Mouse (Mus musculus): Measurements from ENCODE around the gene Cisd1.
A peak's percentile ranks its signal among the peaks of the same experiment; 100 is the strongest.

Cisd1 gene

GRCm38 (mm10) chr10:71348637-71349280, 4.0 kb upstream of the Cisd1 start:
- DNase-seq (ENCODE audit: low spot score) = no peak

DNA sequence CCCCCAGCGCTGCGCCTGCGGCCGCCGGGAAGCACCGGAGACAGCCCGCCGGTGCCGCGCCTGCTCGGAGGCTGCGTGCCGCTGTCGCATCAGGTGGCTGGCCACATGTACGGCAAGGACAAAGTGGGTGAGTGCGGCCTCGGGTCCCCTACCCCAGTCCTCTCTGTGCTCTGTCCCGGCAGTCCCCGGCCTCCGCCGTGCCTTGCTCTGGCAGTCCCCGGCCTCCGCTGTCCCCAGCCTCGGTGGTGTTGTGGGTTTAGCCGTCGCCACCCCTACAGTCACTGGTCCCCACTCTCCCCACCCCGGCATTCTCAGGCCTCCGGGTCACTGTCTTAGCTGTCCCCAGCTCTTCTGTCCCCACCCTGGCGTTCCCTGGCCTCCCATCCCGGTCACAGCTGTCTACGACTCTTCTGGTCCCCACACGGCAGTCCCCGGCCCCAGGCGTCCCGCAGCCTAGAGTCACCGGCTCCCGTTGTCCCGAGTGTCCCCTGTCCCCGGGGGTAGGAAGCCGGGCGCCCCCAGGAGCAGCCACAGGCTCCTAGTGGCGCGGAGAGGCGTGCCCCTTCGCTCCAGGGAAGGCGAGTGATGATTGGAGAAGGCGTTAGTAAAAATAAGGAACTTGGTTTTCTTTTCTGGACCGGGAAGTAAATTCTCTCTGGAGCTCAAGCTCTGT, 3.3 kb upstream of the Cisd1 start:
- peak; percentile 46 for DNase-seq (ENCODE audit: low spot score)

- DNase-seq (ENCODE audit: low spot score) = peak; percentile 99
Measured at GRCm38 (mm10) chr10:71347509-71347949, 2.8 kb upstream of the Cisd1 start, which contains the start of gene Ipmk. TSS of gene Ipmk (plus strand) at chr10:71347763.

GRCm38 (mm10) chr10:71346722-71347508, 2.2 kb upstream of the Cisd1 start:
- no peak for DNase-seq (ENCODE audit: low spot score)

GRCm38 (mm10) chr10:71346106-71346505, 1.4 kb upstream of the Cisd1 start:
- no peak for DNase-seq (ENCODE audit: low spot score)

- no peak for DNase-seq (ENCODE audit: low spot score)
Measured at GRCm38 (mm10) chr10:71343567-71344265, 1.0 kb downstream of the Cisd1 start.

DNA sequence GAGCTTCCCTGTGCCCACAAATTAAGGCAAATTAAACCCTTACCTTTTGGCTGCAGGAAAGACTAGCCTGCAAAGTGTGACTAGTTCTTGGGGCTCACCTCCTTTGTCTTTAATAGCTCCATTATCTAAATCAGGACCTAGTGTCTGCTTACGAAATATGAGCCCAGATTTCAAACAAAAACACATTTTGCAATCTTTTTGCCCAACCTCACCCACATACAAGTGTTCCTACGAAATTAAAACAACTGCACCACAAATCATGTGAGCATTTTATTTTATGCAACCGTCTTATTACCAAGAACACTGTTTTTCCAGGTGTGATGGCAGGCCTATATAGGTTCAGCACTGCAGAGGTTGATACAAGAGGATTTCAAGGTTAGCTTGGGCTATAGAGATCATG, 1.6 kb downstream of the Cisd1 start:
- DNase-seq (ENCODE audit: low spot score) = no peak

DNA sequence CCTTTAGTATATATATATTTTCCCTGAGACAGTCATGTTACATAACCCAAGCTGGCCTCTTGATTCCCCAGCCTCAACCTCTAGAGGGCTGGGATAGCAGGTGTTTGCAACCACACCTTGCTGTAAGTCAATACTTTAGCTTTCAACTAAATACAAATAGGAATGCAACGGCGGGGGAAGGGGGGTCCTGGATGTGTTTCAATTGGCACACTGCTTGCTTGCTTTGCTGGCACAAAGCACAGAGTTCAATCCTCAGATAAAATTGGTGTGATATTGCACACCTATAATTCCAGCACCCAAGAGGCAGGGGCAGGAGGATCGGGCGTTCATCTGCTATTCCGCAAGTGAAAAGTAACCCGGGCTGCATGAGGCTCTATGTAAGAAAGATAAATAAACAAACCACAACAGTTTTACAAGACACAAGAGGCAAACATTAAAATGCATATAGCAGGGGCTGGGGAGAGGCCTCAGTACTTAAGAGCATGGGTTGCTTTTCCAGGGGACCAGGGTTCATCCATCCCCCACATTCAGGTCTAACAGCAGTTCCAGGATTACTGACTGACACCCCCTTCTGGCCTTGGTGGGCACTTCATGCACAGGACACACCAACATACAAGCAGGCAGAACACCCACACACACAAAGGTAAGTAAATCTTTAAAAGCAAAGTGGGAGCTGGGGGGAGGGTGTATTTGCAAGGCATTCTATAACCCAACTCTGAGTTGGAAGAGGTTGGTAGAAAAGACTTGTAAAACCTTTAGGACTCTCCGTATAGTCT, 2.5 kb downstream of the Cisd1 start:
- DNase-seq (ENCODE audit: low spot score) = no peak

GRCm38 (mm10) chr10:71341290-71341689, 3.5 kb downstream of the Cisd1 start:
- DNase-seq (ENCODE audit: low spot score) = no peak

GRCm38 (mm10) chr10:71340195-71340594, 4.6 kb downstream of the Cisd1 start:
- DNase-seq (ENCODE audit: low spot score) = no peak

DNA sequence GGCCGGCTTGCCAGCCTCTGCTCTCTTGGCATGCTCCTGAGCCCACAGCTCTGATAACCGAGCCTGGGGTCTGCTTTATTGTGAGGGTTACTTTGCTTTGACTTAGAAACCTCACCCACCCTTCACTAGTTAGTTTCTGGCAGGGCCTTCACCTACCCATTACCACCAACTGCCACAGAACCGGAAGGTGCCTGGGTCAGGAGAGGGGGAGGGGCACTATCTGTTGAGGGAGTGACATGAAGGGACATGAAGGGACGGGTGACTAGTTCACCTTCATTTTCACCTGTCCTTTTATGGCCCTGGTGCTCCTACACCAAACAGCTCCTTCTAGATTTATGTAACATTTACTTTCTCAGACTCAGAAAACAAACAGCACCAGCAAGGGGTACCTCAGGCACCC, 5.3 kb downstream of the Cisd1 start:
- DNase-seq (ENCODE audit: low spot score) = no peak

- no peak for DNase-seq (ENCODE audit: low spot score)
Measured at GRCm38 (mm10) chr10:71338156-71338905, 6.4 kb downstream of the Cisd1 start.

GRCm38 (mm10) chr10:71337733-71338132, 7.0 kb downstream of the Cisd1 start:
- no peak for DNase-seq (ENCODE audit: low spot score)

DNA sequence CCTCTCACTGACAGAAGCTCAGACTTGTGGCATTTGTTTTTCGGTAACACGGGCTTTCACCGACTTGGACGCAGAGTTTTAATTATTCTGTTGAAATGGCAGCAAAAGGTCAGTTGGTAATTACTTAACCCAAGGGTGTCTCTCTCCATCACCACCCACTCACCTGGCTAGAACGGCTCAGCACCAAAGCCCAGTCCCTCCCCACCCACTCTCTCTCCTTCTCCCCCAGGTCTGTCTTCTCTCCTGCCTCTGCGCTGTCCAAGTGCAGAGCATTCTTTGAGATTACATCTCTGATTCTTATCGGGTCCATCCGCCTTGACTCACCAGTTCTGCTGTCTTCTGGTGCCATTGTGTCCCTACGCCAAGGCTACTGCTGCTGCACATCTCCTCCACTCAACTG, 11.9 kb downstream of the Cisd1 start:
- DNase-seq (ENCODE audit: low spot score) = no peak

- no peak for DNase-seq (ENCODE audit: low spot score)
Measured at GRCm38 (mm10) chr10:71332376-71332775, 12.4 kb downstream of the Cisd1 start.

- DNase-seq (ENCODE audit: low spot score) = no peak
Measured at GRCm38 (mm10) chr10:71331908-71332307, 12.8 kb downstream of the Cisd1 start.

- no peak for DNase-seq (ENCODE audit: low spot score)
Measured at GRCm38 (mm10) chr10:71330070-71330469, 14.7 kb downstream of the Cisd1 start.

- DNase-seq (ENCODE audit: low spot score) = no peak
Measured at GRCm38 (mm10) chr10:71329295-71329694, 15.5 kb downstream of the Cisd1 start.

DNA sequence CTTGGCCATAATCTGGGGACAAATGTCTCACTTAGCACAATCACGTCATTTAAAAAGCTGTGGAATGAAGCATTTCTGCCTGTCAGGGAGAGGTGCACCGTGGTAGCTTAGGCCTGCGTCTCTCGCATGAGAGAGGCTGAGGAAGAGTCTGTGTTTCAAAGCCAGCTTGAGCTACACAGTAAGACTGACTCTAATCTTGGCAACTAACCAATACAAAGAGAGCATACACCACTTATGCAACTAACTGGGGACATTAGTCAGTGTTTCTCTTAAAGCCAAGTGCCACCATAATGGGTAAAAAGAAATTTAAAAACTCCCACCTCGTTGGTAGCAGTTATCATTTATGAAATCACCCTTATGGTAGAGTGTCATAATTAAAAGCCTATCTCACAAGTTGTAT, 15.9 kb downstream of the Cisd1 start:
- no peak for DNase-seq (ENCODE audit: low spot score)

- DNase-seq (ENCODE audit: low spot score) = no peak
Measured at GRCm38 (mm10) chr10:71328382-71328781, 16.4 kb downstream of the Cisd1 start.

DNA sequence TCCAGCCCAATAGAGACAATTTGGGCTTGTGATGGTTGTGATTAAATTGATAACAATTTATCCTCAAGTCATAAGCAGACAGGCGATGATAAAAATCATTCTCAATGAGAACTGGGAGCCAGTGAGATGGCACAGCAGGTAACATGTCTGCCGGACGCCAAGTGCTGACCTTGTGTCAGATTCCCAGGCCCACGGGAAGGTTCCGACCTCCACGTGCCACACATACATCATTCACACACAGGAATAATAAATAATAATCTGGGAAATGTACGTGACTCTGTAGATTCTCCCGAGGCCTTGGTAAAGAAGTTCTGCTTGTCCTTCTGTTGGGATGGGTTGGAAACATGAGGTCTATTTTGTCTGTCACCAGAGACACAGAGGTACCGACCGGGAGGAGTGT, 17.4 kb downstream of the Cisd1 start:
- DNase-seq (ENCODE audit: low spot score) = no peak
